Mouse (Mus musculus) heart, adult 2 months (tissue): ENCODE results near the gene Sh2b3. TPM values are rescaled to one million over a fixed set of nuclear protein-coding genes. Genes with fewer than 3 reads are reported as not detected.

Experiments
- DNase-seq, 2 experiments: peaks; one replicate each; pipeline ENCODE4 v3.0.0; 2021
- H3K27ac ChIP-seq: fragments of 200-600 bp; 2 replicates; pipeline ENCODE4 v1.8.1; 2022
- H3K27me3 ChIP-seq: fragments of 200-500 bp; 2 replicates; pipeline ENCODE4 v1.6.1; 2012; ENCODE audit warnings: mild to moderate bottlenecking, low read length, inconsistent platforms, mixed read lengths; ENCODE audit not compliant: control insufficient read depth, insufficient read depth
- H3K36me3 ChIP-seq: fragments of 200-500 bp; 2 replicates; pipeline ENCODE4 v1.6.1; 2012; ENCODE audit warnings: low read length, inconsistent platforms; ENCODE audit not compliant: control insufficient read depth, insufficient read depth
- H3K4me1 ChIP-seq: fragments of 200-500 bp; 2 replicates; pipeline ENCODE4 v1.6.1; 2011; ENCODE audit warnings: low read length; ENCODE audit not compliant: control insufficient read depth, insufficient read depth
- H3K4me3 ChIP-seq: fragments of 200-600 bp; 2 replicates; pipeline ENCODE4 v1.8.1; 2022
- H3K79me2 ChIP-seq: fragments of 200-500 bp; replicated peaks from 2 replicates; pipeline ENCODE4 v1.6.1; 2012; ENCODE audit warnings: mild to moderate bottlenecking, inconsistent platforms, low read length, moderate library complexity, mixed read lengths; ENCODE audit not compliant: control insufficient read depth, insufficient read depth
- H3K9ac ChIP-seq: fragments of 200-500 bp; 2 replicates; pipeline ENCODE4 v1.6.1; 2012; ENCODE audit warnings: low read depth, mild to moderate bottlenecking, control low read depth, inconsistent platforms, low read length, mixed read lengths
- CTCF ChIP-seq: fragments of 200-600 bp; IDR thresholded peaks from 2 replicates; pipeline ENCODE4 v1.8.1; 2022; ENCODE audit warnings: antibody characterized with exemption, mild to moderate bottlenecking, moderate library complexity
- EP300 ChIP-seq: fragments of 200-500 bp; IDR thresholded peaks from 2 replicates; pipeline ENCODE4 v1.6.1; 2011; ENCODE audit warnings: low read depth, low read length, control low read depth; ENCODE audit not compliant: insufficient read depth
- POLR2A ChIP-seq: fragments of 200-500 bp; IDR thresholded peaks from 2 replicates; pipeline ENCODE4 v1.6.1; 2011; ENCODE audit warnings: mild to moderate bottlenecking, low read depth, low read length, control low read depth; ENCODE audit not compliant: insufficient read depth
- WGBS: fragments of 180-500 bp; shearing (Covaris S2); methylation state at CpG from one replicate; pipeline ENCODE4 v1.1.7; 2018; 5-methylcytosine and 5-hydroxymethylcytosine counted together
- intact Hi-C: fragments of 180-260 bp; cut with DNase I; formaldehyde crosslinking; loops from one replicate; pipeline ENCODE4 v1.15.1; 2025
- polyA plus RNA-seq: library from polyadenylated mRNA; depleted of rRNA; stranded (reverse); fragments of >200 nt; gene quantifications from 2 replicates; pipeline ENCODE4 v1.2.3, GENCODE M21; 2012
- total RNA-seq, 2 experiments: library from RNA; stranded (reverse); gene quantifications; 2 replicates each; pipeline ENCODE4 v1.2.3; 2021

Sh2b3 gene
- total and polyA plus RNA-seq, 3 experiments, result 19.3 to 22.5 (median 21.6) TPM

DNA sequence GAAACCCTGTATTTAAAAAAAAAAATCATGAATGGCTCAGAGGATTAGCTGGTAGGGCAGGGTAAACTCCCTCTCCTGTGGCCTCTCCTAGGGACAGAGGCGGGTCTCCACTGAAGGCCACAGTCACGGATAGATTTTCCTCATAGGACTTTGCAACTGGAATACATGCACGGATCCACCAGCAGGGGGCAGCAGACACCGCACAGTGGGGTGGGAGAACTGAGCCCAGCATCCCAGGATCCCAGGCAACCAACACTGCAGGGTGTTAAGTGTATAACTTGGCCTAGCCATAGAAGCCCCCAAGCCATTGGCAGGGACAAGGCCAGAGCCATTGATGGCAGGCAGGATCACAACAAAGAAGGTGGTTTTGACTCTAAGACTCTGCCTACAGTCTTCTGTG is 34.7 kb upstream of the Sh2b3 start:
- intact Hi-C loops, result loop anchor here (1.0 to 2.0 kb wide), 2 partner anchors 185 to 217 kb away; no protein-coding TSS in a partner anchor
- no peak overlapping the region for H3K4me3 ChIP-seq
- no peaks in the 10 kb centered on the region for H3K36me3 ChIP-seq
- H3K27me3 ChIP-seq, result no peaks in the 10 kb centered on the region
- H3K79me2 ChIP-seq, result no peaks in the 10 kb centered on the region
- 16% methylated on average over 4 of the region's 4 CpGs for WGBS
- H3K9ac ChIP-seq, result no peak overlapping the region
- TF ChIP-seq CTCF, result peak; percentile 99
- no peak for TF ChIP-seq POLR2A
- peak; percentile 68; the same call in 1 of the 2 replicates for TF ChIP-seq EP300
- no peak overlapping the region for H3K27ac ChIP-seq
- peak; percentile 76 to 88 for DNase-seq
- H3K4me1 ChIP-seq, result peaks cover 2% of the 10 kb centered on the region; the same call in 1 of the 2 replicates

- no peaks in the 10 kb centered on the region for H3K36me3 ChIP-seq
- TF ChIP-seq EP300 (no peak), POLR2A (no peak), CTCF (no peak)
- H3K9ac ChIP-seq, result no peak overlapping the region
- no peak overlapping the region for H3K27ac ChIP-seq
- no peaks in the 10 kb centered on the region for H3K79me2 ChIP-seq
- DNase-seq, result no peak
- intact Hi-C loops, result loop anchor here (1.0 to 2.0 kb wide), 2 partner anchors 185 to 218 kb away; no protein-coding TSS in a partner anchor
- H3K4me3 ChIP-seq, result no peak overlapping the region
- WGBS, result 79% methylated on average over 13 of the region's 13 CpGs
- H3K4me1 ChIP-seq, result peaks cover 2% of the 10 kb centered on the region; the same call in 1 of the 2 replicates
- H3K27me3 ChIP-seq, result no peaks in the 10 kb centered on the region
Observed at GRCm38 (mm10) chr5:121871515-121872030, 34.1 kb upstream of the Sh2b3 start.

DNA sequence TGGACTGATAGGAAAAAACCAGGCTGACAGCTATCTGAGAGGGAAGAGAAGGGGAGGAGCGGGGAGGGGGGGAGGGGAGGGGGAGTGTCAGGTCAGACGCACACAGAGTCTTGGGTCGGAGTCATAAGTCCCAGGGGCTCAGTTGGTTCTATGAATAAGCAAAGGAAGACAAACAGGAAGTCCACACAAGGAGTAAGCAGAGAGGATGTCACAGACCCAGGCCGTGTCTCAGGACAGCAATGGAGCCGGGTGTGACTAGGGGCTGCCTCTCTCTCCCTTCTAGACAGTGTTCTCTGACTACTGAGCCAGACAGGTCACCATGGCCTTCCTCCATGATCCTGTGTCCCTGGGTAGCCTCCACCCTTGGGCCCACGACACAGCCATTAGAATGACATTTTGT is 33.4 kb upstream of the Sh2b3 start:
- Histone ChIP-seq H3K36me3 (no peaks in the 10 kb centered on the region), H3K79me2 (no peaks in the 10 kb centered on the region), H3K27me3 (no peaks in the 10 kb centered on the region), H3K4me3 (no peak overlapping the region), H3K9ac (no peak overlapping the region), H3K4me1 (peaks cover 2% of the 10 kb centered on the region; the same call in 1 of the 2 replicates), H3K27ac (no peak overlapping the region)
- no peak for DNase-seq
- WGBS, result 44% methylated on average over 6 of the region's 6 CpGs
- intact Hi-C loops, result no loop called here
- no peak for TF ChIP-seq EP300
- TF ChIP-seq POLR2A, result no peak
- TF ChIP-seq CTCF, result no peak

DNA sequence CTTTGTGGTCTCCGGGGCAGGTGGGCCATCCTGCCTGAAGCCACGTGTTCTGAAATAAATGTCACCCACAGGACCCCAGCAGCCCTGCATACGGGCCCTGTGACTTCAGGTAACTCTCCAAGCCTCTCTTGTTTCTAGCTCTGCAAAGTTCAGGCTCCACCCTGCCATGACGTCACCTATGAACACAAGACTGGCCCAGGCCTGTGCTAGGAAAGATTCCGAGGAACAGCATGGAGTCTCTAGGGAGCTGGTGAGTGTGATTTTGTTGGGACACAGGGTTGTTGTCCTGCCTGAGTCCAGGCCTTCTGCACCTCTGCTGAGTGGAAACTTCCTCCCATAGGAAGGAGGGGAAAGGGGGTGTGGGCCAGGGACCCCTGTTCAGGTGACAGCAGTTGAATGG is 30.5 kb upstream of the Sh2b3 start:
- 73% methylated on average over 5 of the region's 5 CpGs for WGBS
- Histone ChIP-seq H3K9ac (no peak overlapping the region), H3K27ac (no peak overlapping the region), H3K36me3 (no peaks in the 10 kb centered on the region), H3K4me3 (no peak overlapping the region), H3K4me1 (peaks cover 2% of the 10 kb centered on the region; the same call in 1 of the 2 replicates), H3K79me2 (no peaks in the 10 kb centered on the region), H3K27me3 (no peaks in the 10 kb centered on the region)
- intact Hi-C loops, result no loop called here
- TF ChIP-seq POLR2A, result no peak
- TF ChIP-seq CTCF, result no peak
- TF ChIP-seq EP300, result no peak
- no peak for DNase-seq

GRCm38 (mm10) chr5:121864330-121864729 is 26.9 kb upstream of the Sh2b3 start:
- Histone ChIP-seq H3K27me3 (no peaks in the 10 kb centered on the region), H3K4me1 (no peaks in the 10 kb centered on the region), H3K36me3 (no peaks in the 10 kb centered on the region), H3K79me2 (no peaks in the 10 kb centered on the region), H3K27ac (no peak overlapping the region), H3K9ac (no peak overlapping the region), H3K4me3 (no peak overlapping the region)
- TF ChIP-seq EP300 (no peak), POLR2A (no peak), CTCF (no peak)
- no peak for DNase-seq
- 27% methylated on average over 9 of the region's 11 CpGs for WGBS
- intact Hi-C loops, result no loop called here

DNA sequence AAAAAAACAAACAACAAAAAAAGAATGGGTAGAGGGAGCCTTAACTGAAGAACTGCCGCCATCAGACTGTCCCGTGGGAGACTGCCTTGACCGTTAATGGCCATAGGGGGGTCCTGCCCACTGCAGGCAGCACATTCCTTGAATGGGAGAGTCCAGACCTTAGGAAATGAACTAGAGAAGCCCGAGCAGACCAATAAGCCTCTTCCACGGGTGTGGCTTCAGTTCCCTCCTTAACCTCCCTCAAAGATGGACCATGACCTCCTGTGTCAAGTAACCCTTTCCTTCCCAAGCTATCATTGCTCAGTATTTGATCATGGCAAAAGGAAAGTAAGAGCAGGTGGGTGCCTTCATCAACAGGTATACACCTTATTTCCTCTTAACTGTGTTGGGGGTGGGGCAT is 24.5 kb upstream of the Sh2b3 start:
- Histone ChIP-seq H3K36me3 (no peaks in the 10 kb centered on the region), H3K27me3 (no peaks in the 10 kb centered on the region), H3K9ac (no peak overlapping the region), H3K4me1 (no peaks in the 10 kb centered on the region), H3K27ac (no peak overlapping the region), H3K79me2 (no peaks in the 10 kb centered on the region), H3K4me3 (no peak overlapping the region)
- intact Hi-C loops, result no loop called here
- no peak for DNase-seq
- no peak for TF ChIP-seq CTCF
- no peak for TF ChIP-seq POLR2A
- TF ChIP-seq EP300, result no peak
- 38% methylated on average over 5 of the region's 5 CpGs for WGBS
